Mouse (Mus musculus): ENCODE data around the gene Poc1a.

Poc1a gene

DNA sequence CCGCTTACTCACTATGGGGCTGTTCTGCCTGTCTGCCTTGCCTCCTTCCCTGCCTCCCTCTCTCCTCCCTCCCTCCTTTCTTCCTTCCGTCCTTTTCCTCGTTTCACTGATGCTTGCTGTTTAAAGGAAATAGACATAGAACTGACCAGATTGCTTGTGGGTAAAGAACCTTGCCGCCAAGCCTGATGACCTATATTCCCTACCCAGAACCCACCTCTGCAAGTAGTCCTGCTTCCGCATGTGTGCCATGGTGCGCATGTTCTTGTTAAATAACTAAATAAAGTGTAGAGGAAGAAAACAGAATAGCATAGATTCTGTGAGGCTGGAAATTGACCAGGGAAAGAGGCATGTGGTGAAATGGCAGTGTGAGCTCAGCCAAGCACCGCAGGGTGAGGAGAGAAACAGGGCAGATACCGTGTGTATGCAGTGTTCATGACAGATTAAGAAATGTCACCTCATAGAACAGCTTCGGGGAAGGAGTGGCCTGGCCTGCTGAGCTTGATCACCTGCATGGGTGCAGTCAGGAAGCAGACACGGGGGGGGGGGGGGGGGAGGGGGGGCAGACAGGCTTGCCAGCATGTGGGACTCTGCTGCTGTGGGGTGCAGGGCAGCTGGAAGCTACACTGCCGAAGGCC lies 20.7 kb downstream of the Poc1a start:
- no peak for DNase-seq (ENCODE audit: low spot score)

DNA sequence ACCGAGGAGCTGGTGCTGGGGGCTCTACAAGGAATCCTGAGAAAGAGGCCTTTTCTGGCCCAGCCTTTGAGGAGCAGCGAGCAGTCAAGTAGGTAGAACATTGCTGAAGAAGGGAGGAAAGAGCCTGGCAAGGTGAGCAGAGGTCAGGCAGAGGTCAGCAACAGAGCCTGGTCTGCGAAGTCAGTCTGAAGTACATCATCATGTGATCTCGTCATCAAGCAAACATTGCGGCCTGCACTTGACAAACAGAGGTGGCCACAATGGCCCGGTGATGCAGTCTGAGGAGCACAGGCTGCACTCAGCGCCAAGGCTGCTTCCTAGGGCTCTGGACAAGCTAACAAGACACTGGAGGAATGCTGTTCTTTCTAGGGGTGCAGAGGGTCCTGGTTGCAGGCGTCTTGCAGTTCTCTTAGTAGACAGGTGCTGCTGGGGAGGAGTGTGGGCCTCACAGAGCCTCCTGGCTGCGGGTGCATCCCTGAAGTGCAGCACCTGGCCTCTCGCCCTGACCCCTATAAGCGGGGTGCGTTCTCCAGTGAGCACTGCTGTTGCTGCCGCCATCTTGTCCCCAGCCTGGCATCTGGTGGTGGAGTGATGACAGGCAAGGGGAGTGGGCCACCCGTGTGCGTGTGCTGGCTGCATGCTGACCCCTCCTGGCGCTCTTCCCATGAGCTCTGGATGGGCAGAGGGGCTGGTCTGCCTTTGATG lies 21.7 kb downstream of the Poc1a start:
- peak; percentile 68 for DNase-seq (ENCODE audit: low spot score)

DNA sequence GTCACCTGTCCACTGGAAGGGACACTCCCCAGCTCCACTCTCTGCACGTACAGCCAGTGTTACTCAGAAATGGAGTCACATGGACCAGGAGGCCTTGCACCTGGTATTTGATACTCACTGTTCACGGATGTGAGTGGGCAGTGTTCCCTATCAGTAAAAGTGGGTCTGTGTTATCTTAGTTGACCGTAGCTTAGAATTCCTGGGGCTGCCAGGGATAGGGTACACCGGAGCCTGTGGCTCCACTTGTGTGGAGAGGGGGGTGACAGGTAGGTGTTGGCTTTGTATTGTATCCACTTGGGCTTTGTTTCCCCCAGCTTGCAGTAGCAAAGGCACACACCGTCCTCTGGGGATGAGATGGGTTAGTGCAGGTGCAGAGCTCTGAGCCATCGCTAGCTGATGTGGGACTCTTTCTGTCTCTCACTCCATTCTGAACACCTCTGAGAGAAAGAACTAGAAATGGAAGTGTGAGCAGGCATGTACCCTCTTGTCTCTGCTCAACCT lies 22.6 kb downstream of the Poc1a start:
- no peak for DNase-seq (ENCODE audit: low spot score)

DNA sequence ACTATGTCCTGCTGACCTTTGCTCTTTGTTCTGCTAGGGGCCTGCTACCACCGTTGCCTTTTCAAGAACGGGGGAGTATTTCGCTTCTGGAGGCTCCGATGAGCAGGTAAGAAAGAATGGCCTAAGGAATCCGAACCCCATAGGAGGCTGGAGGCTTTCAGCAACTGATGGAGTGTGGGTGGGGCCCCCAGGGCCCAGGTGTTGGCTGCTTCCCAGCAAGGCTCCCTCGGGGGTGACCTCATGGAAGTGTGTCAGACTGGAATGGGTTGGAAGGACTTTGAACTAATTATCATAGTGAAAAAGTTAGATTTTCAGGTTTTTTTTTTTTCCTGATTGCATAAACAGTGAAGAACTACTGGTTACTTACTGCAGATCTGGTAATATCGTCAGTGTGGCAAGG lies 24.4 kb downstream of the Poc1a start:
- DNase-seq (ENCODE audit: low spot score) = no peak

DNA sequence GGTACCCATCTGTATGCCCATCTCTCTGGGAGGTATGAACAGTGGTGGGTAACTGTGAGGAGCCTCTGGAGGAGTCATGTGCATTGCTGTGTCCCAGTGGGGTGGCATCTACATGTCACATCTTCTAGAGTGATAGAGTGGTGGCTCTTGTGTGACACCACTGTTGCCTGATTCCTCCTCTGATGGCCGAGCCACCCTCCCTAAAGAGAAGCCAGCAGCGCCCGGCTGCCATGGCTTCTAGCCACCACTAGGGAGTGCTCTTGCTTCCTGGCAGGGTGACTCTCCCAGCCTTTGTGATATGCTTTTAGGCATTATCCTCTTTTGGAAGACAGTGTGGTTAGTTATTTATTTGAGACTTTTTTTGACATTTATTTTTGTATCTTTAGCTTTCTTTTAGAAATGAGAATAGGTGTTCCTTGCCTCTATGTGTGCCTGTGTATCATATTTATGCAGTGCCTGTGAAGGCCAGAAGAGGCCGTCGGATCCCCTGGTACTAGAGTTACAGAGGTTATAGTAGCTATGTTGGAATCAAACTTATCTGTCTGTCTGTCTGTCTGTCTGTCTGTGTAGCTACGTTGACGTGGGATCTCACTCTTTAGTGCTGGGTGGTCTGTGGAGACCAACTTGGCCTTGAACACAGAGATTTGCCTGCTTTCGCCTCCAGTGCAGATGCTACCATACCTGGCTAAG lies 25.9 kb downstream of the Poc1a start:
- DNase-seq (ENCODE audit: low spot score) = no peak

DNA sequence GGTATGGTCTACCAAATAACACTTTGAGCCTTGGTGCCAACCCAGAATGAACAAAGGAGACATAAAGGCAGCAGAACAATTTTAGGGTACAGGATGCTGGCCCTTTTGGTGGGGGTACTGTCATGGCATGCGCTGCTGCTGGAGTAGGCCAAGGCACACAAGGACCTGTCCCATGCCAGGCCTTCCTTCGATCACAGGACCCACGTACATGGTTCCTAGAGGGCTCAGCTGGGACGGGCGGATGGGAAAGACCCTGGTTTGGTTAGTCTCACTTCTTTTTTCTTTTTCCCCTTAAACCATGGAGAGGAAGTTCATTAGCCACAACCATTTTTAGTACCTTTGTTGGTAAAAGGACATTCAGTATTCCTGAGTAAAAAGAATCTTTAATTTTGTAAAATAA lies 27.3 kb downstream of the Poc1a start:
- DNase-seq (ENCODE audit: low spot score) = no peak

DNA sequence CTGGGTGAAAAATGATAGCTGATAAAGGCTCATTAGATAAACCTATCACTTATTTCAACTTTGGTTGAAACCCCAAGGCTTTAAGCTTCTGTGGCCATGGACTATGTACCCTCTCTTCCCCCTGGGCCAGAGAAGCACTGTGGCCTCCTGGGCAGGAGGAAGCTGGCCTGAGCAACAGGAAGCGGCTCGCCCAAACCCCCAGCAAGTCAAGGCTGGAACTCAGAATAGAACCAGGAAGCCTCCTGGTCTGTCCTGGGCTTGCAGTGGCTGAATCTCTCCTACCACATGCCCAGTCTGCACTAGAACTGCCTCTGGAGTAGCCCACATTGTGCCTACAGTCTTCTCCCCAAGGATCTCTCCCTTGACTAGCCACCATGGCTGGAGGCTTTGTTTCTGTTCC lies 27.7 kb downstream of the Poc1a start:
- no peak for DNase-seq (ENCODE audit: low spot score)

DNA sequence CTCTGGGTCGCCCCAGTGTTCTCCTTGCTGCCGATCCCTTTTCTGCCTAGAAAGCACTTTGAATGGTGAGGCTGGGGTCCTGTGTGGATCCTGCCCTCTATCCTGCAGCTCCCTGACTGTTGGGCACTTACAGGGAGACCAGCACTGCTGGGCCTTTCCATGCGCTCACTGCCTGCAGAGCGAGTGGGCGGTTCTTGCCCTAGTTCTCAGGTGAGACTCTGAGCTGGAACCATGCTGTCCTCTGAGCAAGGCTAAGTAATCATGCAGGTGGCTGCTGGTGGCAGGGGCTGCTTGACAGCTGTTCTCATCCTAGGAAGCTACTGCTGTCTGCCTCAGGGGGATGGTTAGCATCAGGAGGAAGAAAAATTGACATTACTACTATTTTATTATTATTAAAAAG lies 28.1 kb downstream of the Poc1a start:
- DNase-seq (ENCODE audit: low spot score) = no peak

DNA sequence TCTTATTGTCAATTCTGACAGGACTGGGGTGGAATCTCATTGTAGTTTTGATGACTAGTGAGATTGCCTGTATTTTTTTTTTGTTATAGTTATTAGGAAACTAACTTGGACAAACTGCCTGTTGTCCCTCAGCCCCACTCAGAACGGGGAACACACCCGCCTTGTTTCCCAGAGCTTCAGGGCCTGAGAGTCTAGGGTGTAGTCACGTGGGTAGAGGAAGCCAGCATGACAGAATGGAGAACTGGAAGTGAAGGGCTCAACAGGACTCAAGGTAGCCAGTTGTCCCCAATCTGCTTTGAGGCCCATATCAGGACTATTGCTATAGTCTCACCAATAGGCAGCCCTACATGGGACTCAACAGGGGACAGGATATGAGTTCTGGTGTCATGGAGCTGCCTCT lies 29.0 kb downstream of the Poc1a start:
- DNase-seq (ENCODE audit: low spot score) = no peak

DNA sequence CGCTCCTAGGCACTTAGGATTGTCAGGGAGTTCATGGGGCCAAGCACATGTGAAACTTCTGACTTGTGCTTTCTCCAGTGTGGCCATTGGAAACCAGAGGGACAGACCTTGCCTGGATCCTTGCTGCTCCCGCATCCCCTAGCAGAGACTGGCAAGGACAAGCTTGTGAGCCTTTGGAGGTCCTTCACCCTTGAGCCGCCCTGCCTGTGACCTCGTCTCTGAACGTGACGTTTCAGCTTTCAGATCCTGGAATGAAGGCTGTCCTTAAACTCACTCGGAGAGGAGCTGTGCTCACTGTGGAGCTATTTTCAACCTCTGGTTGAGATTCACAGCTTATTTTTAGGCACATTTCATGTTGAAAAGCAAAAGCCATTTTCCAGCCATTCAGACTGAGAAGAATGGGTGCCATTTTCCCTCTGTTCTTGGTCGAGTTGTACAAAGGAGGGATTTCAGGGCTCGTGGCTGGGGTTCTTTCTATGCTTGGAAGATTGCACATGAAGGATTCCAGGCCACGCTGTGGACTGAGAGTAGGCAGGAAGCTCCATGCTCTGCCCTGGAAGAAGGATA lies 30.8 kb downstream of the Poc1a start:
- DNase-seq (ENCODE audit: low spot score) = no peak

DNA sequence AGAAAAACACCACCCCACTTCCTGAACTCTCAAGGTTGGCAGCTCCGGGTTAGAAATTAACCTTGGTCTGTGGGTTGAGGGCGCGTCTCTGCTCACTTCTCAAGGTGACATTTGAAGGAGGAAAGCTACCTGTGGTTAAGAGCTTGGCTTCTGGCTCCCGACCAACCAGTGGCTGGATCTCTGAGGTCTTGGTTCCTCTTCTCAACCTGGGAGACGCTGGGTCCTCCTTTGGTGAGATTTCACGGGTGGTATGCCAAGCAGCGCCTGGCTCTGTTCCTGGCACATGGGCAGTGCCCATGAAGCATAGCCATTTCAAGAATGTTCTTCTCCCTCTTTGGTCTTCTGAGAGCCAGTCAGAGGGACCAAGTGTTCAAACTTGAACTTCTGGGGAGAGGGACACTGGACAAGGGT lies 32.1 kb downstream of the Poc1a start:
- no peak for DNase-seq (ENCODE audit: low spot score)

DNA sequence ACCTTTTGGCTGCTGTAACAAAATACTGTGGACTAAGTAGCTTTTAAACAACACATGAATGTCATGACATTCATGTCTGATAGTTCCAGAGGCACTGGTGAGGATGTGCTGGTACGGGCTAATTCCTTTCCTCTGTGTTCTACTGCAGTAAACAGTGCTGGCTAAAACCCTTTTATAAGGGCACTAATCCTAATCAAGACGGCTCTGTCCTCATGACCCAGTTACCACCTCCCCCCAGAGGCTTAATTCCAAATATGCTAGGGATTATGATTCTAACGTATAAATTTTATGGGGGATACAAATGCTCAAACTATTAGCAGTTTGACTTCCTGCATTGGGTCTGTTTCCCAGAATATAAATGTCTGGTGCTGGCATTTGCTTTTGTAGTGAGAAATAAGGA lies 33.3 kb downstream of the Poc1a start:
- no peak for DNase-seq (ENCODE audit: low spot score)

DNA sequence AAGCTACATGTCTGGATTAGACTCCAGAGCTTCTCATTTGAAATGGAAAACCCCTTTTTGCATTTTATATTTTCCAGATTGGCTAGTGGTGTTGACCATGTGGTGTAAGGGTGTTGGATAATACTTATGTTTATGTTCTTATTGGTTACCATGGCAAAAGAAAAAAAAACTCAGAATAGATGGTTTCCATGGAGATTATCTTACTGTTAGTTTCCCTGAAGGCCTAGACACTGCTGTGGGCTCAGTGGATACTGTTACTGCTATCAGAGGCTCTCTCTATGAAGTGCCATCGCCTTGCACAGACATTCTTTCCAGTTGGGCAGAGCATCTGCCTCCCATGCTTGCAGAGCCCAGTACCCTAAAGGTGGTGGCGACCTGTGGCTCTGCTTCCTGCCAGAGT lies 37.2 kb downstream of the Poc1a start:
- no peak for DNase-seq (ENCODE audit: low spot score)

DNA sequence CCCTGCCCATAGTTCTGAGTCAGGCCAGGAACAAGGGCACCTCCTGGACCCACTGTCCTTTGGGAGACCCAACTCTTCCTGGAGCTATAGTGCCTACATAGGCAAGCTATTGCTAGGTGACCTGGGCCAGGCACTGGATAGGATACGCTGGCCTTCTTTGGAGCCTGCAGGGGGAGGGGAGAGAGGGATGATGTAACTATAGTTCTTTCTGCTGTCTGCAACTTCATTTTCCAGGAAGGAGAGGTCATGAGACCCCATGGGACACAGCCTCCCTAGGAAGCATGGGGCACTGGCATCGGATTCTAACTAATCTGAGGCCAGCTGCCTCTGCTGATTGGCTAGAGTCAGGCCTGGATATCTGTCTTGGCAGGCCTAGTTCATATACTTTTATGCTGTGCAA lies 38.2 kb downstream of the Poc1a start:
- DNase-seq (ENCODE audit: low spot score) = no peak

DNA sequence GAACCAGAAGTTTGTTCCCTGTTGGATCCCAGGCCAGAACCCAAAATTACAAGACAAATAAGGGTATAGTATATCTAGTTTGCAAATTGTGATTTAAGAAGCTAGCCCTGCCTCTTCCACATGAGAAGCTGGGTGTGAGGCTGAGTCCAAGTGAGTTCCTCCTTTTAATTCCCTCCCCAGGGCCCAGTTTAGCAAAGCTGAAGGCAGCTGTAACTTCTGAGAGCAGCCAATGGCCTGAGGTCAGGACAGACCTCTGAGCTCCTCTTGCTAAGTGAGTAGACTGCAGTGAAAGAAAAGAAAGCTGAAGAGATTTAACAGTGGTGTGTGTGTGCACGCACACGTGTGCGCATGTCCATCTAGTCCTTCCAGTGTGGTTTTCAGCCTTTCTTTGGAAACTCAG lies 41.6 kb downstream of the Poc1a start:
- no peak for DNase-seq (ENCODE audit: low spot score)

DNA sequence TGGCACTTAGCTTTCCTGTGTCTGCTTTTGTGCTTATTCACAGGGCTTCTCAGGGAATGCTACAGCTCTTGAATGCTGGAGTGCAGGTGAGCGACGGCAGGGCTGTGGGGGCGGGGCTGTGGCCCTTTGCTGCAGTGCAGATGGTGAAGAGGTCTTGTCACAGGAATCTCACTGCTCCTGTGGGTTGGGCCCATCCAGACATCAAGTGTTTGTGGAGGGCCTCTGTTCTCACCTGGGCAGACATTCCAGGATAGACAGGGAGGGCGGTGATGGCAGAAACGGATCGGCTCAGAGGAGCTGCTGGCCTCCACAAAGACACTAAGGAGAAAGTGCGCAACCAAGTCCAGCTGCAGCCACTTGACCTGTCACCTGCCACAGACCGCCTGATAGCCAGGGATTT lies 45.4 kb downstream of the Poc1a start:
- no peak for DNase-seq (ENCODE audit: low spot score)

DNA sequence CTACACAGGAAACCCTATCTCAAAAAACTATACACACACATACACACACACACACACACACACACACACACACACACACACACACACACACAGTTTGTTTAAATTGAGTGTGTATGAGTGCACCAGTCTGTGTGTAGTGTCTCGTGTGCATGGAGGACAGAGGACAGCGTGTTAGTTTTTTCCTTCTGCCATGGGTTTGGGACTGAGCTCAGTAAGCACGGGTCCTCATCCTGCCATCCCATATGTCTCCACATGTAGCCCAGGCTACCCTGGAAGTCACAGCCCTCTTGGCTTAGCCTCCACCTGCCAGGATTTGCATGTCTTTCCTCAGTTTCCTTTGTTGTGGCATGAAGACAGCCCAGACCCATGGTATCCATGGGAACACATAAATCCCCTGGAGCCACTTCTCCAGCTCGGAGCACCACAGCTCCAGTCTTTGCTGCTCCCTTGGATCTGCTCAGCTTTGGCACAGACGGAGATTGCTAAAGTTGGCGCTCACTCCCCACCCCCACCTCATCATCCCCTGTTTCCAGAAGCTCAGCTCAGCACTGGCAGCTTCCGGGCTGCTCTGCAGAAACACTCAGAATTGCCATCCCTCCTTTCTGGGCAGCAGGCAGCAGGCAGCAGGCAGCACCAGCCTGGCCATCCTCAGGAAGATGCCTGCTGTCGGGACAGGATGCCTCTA lies 46.4 kb downstream of the Poc1a start:
- DNase-seq (ENCODE audit: low spot score) = no peak

DNA sequence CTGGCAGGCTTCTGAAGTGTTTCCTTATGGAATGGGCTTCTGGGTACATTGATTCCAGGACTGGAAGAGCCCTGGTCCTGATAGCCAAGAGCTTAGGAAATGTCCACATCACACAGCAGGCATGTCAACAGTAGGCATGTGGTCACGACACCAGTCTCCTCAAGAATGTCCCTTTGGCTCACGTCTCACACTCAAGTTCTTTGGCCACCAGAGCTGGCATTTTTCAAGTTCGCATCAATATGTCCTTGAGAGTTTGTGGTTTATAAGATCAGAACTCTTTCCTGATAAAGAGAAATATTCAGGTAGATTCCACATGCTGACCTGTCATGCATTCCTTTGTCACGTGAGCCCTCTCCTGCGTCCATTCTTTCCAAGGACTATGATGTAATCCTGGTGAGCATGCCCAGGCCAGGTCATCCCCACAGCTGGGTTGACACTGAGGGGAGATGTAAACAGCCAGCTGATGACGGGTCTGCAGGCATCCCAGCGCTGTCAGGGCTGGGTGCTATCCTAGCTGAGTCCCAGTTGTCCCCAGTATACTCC lies 47.3 kb downstream of the Poc1a start:
- no peak for DNase-seq (ENCODE audit: low spot score)

DNA sequence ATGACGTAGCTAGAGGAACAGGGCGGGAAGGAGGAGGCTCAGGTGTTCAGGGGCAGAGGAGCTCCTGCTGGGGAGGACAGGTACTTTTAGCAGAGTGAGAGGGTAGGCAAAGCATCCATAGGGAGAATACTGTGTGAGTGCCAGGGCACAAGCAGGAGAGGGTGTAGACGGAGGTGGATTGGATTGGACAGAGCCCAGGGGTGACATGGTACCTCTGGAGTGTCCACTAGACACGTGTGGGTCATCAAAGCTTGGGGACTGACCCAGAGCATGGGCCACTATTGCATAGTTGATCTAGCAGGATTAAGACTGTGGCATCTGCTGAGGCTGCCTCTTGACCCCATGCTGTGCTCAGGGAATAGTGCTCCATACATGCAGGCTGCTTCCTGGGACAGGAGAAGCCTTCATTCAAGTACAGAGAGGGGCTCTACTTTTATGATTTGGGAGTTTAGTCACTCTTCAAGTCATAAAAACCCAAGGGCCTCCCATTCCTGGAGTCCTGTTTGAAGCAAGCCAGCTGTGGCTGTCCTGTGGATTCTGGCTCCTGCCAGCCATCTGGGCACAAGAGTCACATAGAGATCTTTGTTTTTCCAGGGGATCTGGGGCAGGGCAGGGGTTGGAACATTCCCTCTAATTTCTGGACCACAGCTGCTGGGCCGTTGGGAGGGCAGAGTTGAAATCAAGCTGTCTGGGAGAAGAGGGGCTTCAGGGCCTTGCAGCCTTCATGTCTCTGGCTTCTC lies 48.1 kb downstream of the Poc1a start:
- no peak for DNase-seq (ENCODE audit: low spot score)

DNA sequence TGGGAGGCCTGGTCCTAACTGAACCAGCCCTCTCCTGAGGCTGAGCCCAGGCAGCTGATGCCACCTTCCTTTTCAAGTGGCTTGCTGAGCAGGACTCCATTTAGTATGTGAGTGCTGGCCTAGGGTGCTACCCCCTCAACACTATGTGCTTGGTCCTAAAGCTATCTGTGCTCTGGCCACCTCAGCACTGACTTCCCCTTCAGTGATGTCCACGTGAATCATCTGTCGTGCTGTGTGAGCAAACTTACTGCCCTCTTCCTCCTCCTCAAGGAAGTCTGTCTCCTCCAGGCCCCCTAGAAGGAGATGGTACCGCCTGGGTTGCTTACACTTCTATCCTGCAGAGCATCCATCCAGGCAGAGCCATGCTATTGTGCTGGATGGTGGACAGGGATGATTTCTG lies 51.9 kb downstream of the Poc1a start:
- DNase-seq (ENCODE audit: low spot score) = no peak

DNA sequence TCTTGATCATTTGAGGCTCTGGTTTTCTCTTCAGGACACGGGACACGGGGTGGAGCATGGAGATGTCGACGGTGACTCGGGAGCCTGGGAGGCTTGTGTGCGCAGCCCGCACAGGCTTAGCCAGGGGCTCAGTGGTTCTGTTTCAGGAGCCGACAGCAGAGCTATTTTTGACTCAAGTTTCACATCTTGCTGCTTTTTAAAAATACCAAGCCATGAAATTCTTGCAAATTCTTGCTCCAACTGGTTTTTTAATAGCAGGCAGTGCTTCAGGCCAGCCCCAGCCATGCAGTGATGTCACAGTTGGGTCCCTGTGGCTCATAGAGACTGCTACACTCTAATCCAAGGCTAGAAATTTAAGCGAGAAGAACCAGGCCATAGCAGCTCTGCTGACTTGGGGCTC lies 56.8 kb downstream of the Poc1a start:
- DNase-seq (ENCODE audit: low spot score) = no peak

All from yolk sac, embryonic 10.5 days (tissue).